Mouse (Mus musculus) forebrain, embryonic 15.5 days (tissue): ENCODE results near the gene Trim40. TPM values are rescaled to one million over a fixed set of nuclear protein-coding genes. Genes with fewer than 3 reads are reported as not detected.

Experiments
- ATAC-seq: fragments of 200-750 bp; cut with Nextera tagmentation; replicated peaks from 2 replicates; pipeline ENCODE4 v1.8.0; 2017; ENCODE audit warnings: mild to moderate bottlenecking, moderate TSS enrichment, moderate library complexity
- H3K27ac ChIP-seq: fragments of 300-500 bp; sonication (generic); replicated peaks from 2 replicates; pipeline ENCODE4 v1.5.1; 2015; ENCODE audit warnings: mild to moderate bottlenecking, inconsistent platforms
- H3K27me3 ChIP-seq: fragments of 300-500 bp; sonication (generic); 2 replicates; pipeline ENCODE4 v1.6.1; 2015; ENCODE audit warnings: inconsistent platforms
- H3K36me3 ChIP-seq: fragments of 300-500 bp; sonication (generic); 2 replicates; pipeline ENCODE4 v1.6.1; 2015; ENCODE audit warnings: mild to moderate bottlenecking, inconsistent platforms
- H3K4me1 ChIP-seq: fragments of 300-500 bp; sonication (generic); 2 replicates; pipeline ENCODE4 v1.6.1; 2015; ENCODE audit warnings: inconsistent platforms
- H3K4me2 ChIP-seq: fragments of 300-500 bp; sonication (generic); replicated peaks from 2 replicates; pipeline ENCODE4 v1.6.1; 2015; ENCODE audit warnings: mild to moderate bottlenecking, inconsistent platforms
- H3K4me3 ChIP-seq: fragments of 300-500 bp; sonication (generic); 2 replicates; pipeline ENCODE4 v1.5.1; 2015; ENCODE audit warnings: mild to moderate bottlenecking, inconsistent platforms
- H3K9ac ChIP-seq: fragments of 300-500 bp; sonication (generic); replicated peaks from 2 replicates; pipeline ENCODE4 v1.6.1; 2015; ENCODE audit warnings: mild to moderate bottlenecking, inconsistent platforms
- H3K9me3 ChIP-seq: fragments of 300-500 bp; sonication (generic); 2 replicates; pipeline ENCODE4 v1.6.1; 2016; ENCODE audit warnings: inconsistent platforms
- WGBS: fragments of 180-500 bp; shearing (Covaris S2); methylation state at CpG from one replicate; pipeline ENCODE4 v1.1.7; 2015; ENCODE audit warnings: mixed read lengths; 5-methylcytosine and 5-hydroxymethylcytosine counted together
- polyA plus RNA-seq: library from polyadenylated mRNA; unstranded; fragments of >200 nt; fragmentation: Nextera tagmentation; extraction: Ambion mirVana; gene quantifications from 2 replicates; pipeline ENCODE4 v1.2.1, GENCODE M21; 2015

The Trim40 gene
- polyA plus RNA-seq, 1 experiment from 2014 or later, result not detected

GRCm38 (mm10) chr17:36851627-36852026, 38.3 kb downstream of the Trim40 start:
- Histone ChIP-seq H3K36me3 (peaks cover 48% of the 10 kb centered on the region), H3K27me3 (no peaks in the 10 kb centered on the region), H3K9ac (no peak overlapping the region), H3K4me2 (no peak overlapping the region), H3K4me1 (no peaks in the 10 kb centered on the region), H3K27ac (no peak overlapping the region), H3K9me3 (no peaks in the 10 kb centered on the region), H3K4me3 (no peak overlapping the region)
- no peak for ATAC-seq
- WGBS, result 95% methylated on average over 5 of the region's 5 CpGs

GRCm38 (mm10) chr17:36851200-36851599, 38.7 kb downstream of the Trim40 start:
- ATAC-seq, result no peak
- H3K27ac ChIP-seq, result no peak overlapping the region
- no peak overlapping the region for H3K4me2 ChIP-seq
- H3K4me1 ChIP-seq, result no peaks in the 10 kb centered on the region
- H3K9ac ChIP-seq, result no peak overlapping the region
- 86% methylated on average over 5 of the region's 5 CpGs for WGBS
- peaks cover 44% of the 10 kb centered on the region for H3K36me3 ChIP-seq
- no peaks in the 10 kb centered on the region for H3K9me3 ChIP-seq
- no peaks in the 10 kb centered on the region for H3K27me3 ChIP-seq
- no peak overlapping the region for H3K4me3 ChIP-seq

DNA sequence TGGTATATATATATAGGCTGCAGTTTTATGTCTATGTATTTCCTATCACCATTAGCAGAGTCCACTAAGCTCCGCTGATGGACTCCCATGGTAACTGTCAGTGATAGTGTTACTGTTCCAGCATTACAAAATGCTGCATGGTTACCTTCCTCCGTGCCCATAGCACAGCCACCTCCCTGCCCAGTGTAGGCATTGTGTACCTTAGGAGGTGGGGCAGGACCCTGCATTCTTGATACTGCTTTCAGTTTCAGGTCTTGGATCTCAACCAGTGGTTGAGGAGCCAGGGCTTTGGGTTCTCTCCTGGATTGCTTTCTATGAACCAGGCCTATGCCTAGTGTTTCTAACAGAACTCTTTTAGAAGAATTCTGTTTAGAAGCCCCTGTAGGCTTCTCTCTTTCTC, 39.9 kb downstream of the Trim40 start:
- no peak overlapping the region for H3K4me2 ChIP-seq
- H3K9ac ChIP-seq, result no peak overlapping the region
- H3K27me3 ChIP-seq, result no peaks in the 10 kb centered on the region
- H3K36me3 ChIP-seq, result peaks cover 37% of the 10 kb centered on the region
- no peaks in the 10 kb centered on the region for H3K9me3 ChIP-seq
- 87% methylated on average over 2 of the region's 2 CpGs for WGBS
- ATAC-seq, result no peak
- no peak overlapping the region for H3K27ac ChIP-seq
- no peaks in the 10 kb centered on the region for H3K4me1 ChIP-seq
- H3K4me3 ChIP-seq, result no peak overlapping the region

DNA sequence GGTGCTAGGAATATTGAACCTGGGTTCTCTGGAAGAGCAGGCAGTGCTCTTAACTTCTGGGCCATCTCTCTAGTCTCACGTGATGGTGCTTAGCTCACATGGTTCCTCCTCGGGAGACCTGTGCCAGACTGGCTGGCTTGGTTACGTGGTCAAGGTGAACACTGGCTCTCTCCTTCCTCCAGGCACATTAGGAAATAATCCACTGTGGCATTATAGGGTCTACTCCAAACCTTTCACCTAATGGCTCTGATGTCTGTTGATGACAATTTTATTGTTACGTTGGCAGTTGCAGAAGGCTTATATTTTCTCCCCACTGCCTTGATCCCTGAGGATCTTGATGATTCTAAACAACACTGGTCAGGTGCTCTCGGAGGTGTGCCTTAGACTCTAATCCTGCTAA, 41.0 kb downstream of the Trim40 start:
- H3K4me3 ChIP-seq, result no peak overlapping the region
- H3K4me2 ChIP-seq, result no peak overlapping the region
- peaks cover 27% of the 10 kb centered on the region for H3K36me3 ChIP-seq
- H3K4me1 ChIP-seq, result no peaks in the 10 kb centered on the region
- no peak for ATAC-seq
- WGBS, result 85% methylated on average over 5 of the region's 5 CpGs
- H3K27me3 ChIP-seq, result no peaks in the 10 kb centered on the region
- no peak overlapping the region for H3K9ac ChIP-seq
- H3K9me3 ChIP-seq, result no peaks in the 10 kb centered on the region
- no peak overlapping the region for H3K27ac ChIP-seq

- Histone ChIP-seq H3K27ac (no peak overlapping the region), H3K9ac (no peak overlapping the region), H3K4me3 (no peak overlapping the region), H3K4me2 (no peak overlapping the region), H3K4me1 (no peaks in the 10 kb centered on the region), H3K27me3 (no peaks in the 10 kb centered on the region), H3K9me3 (no peaks in the 10 kb centered on the region), H3K36me3 (no peaks in the 10 kb centered on the region)
- WGBS, result 75% methylated on average over 1 of the region's 1 CpGs
- ATAC-seq, result no peak
These were observed 45.2 kb downstream of the Trim40 start for GRCm38 (mm10) chr17:36844725-36845124.

DNA sequence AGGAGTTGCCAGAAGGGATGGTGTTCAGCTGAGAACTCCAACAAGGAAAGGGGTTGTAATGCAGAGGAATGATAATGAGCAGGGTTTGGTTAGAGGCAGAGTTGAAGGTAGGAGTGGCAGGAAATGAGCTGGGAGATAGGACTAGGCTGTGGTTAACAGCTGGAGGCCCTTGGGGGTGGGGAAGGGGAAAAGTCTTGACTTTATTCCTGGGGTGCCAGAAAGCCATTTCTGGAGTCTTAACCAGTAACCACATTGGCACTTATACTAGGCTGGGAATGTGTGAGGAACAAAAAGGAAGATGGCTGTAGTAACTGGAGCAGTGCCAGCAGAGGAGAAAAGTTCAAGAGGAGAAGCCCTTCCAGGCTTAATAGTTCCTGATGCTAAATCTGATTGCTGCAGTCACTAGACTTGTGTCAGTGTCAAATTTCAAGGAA, 45.6 kb downstream of the Trim40 start:
- no peak overlapping the region for H3K9ac ChIP-seq
- no peak overlapping the region for H3K27ac ChIP-seq
- H3K27me3 ChIP-seq, result no peaks in the 10 kb centered on the region
- no peak overlapping the region for H3K4me3 ChIP-seq
- ATAC-seq, result no peak
- no peak overlapping the region for H3K4me2 ChIP-seq
- no peaks in the 10 kb centered on the region for H3K36me3 ChIP-seq
- H3K9me3 ChIP-seq, result no peaks in the 10 kb centered on the region
- H3K4me1 ChIP-seq, result no peaks in the 10 kb centered on the region

DNA sequence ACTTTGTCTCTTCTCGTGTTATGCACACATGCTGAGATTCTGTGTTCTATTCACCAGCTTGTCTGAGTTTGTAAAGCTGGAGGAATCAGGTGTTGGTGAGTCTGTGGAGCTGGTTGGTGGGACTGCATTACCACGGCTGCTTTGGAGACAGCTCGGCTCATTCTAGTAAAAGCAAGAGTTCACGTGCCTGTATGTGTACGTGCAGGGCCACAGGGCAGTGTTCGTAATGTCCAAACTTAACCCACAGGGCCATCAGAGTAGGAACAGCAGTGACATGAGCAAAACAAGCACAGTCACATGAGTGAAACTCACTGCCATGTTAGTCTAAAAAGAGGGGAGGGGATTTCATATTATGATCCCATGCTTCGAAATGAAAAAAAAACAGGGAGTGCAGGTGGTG, 46.2 kb downstream of the Trim40 start:
- Histone ChIP-seq H3K9ac (no peak overlapping the region), H3K36me3 (no peaks in the 10 kb centered on the region), H3K4me2 (no peak overlapping the region), H3K27me3 (no peaks in the 10 kb centered on the region), H3K4me3 (no peak overlapping the region), H3K4me1 (peaks cover under 1% of the 10 kb centered on the region; the same call in 1 of the 2 replicates), H3K9me3 (no peaks in the 10 kb centered on the region), H3K27ac (no peak overlapping the region)
- 82% methylated on average over 7 of the region's 7 CpGs for WGBS
- ATAC-seq, result no peak

GRCm38 (mm10) chr17:36840961-36841445, 48.9 kb downstream of the Trim40 start:
- Histone ChIP-seq H3K4me3 (no peak overlapping the region), H3K4me2 (no peak overlapping the region), H3K36me3 (no peaks in the 10 kb centered on the region), H3K4me1 (peaks cover 19% of the 10 kb centered on the region), H3K9ac (no peak overlapping the region), H3K9me3 (no peaks in the 10 kb centered on the region), H3K27ac (no peak overlapping the region), H3K27me3 (no peaks in the 10 kb centered on the region)
- no peak for ATAC-seq

DNA sequence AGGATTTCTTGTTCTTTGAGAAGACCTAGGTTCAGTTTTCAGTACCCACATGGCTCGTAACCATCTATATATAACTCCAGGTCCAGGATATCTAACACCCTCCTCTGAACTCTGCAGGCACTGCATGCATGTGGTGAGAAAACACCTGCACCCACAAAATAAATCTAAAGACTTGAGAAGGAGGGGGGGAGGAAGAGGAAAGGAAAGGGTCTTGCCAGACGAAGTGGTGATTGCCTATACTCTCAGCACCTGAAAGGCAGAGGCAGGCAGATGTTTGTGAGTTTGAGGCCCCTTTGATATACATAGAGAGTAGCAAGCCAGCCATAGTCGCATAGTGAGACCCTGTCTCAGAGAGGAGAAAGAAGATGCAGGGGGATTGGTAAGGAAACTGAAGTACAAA, 50.0 kb downstream of the Trim40 start:
- no peaks in the 10 kb centered on the region for H3K9me3 ChIP-seq
- WGBS, result 84% methylated on average over 3 of the region's 3 CpGs

DNA sequence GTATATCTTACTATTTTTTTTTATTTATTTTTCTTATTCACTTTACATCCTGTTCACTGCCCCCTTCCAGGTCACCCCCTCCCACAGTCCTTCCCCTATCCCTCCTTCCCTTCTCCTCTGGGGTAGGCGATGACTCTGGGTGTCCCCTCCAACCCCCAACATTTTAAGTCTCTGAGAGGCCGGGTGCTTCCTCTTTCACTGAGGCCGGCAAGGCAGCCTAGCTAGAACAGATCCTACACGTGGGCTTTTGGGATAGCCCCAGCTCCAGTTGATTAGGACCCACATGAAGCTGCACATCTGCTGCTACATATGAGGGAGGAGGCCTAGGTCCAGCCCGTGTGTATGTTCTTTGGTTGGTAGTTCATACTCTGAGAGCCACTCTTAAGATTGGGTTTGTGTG, 50.9 kb downstream of the Trim40 start:
- Histone ChIP-seq H3K27me3 (no peaks in the 10 kb centered on the region), H3K9me3 (no peaks in the 10 kb centered on the region), H3K36me3 (no peaks in the 10 kb centered on the region), H3K4me3 (no peak overlapping the region), H3K4me2 (no peak overlapping the region), H3K27ac (no peak overlapping the region), H3K4me1 (peaks cover 21% of the 10 kb centered on the region), H3K9ac (no peak overlapping the region)
- ATAC-seq, result no peak
- 92% methylated on average over 5 of the region's 5 CpGs for WGBS

More for the DNA sequence above, 50.0 kb downstream of the Trim40 start:
- no peak overlapping the region for H3K4me2 ChIP-seq
- no peak overlapping the region for H3K4me3 ChIP-seq
- no peaks in the 10 kb centered on the region for H3K36me3 ChIP-seq
- H3K4me1 ChIP-seq, result peaks cover 21% of the 10 kb centered on the region
- no peaks in the 10 kb centered on the region for H3K27me3 ChIP-seq
- H3K27ac ChIP-seq, result no peak overlapping the region
- H3K9ac ChIP-seq, result no peak overlapping the region
- no peak for ATAC-seq

- under 1% methylated on average over 57 of the region's 58 CpGs for WGBS
- Histone ChIP-seq H3K27ac (peak within 1 kb of the TSS; percentile 88), H3K4me2 (peak within 1 kb of the TSS; percentile 66), H3K27me3 (no peaks in the 10 kb centered on the region), H3K9ac (peak within 1 kb of the TSS; percentile 75), H3K4me3 (peak within 1 kb of the TSS; percentile 75), H3K36me3 (no peaks in the 10 kb centered on the region), H3K4me1 (peaks cover 21% of the 10 kb centered on the region), H3K9me3 (no peaks in the 10 kb centered on the region)
- ATAC-seq, result peak; percentile 99
These were observed 52.9 kb downstream of the Trim40 start, which contains the start of gene Trim26 for GRCm38 (mm10) chr17:36836874-36837647. Gene Trim26, plus strand, starts transcription at chr17:36837134.

- no peaks in the 10 kb centered on the region for H3K9me3 ChIP-seq
- H3K4me3 ChIP-seq, result peak overlapping the region; percentile 75
- peak; percentile 50 for ATAC-seq
- H3K4me2 ChIP-seq, result peak overlapping the region; percentile 66
- peak overlapping the region; percentile 52 for H3K9ac ChIP-seq
- H3K27ac ChIP-seq, result peak overlapping the region; percentile 88
- H3K27me3 ChIP-seq, result no peaks in the 10 kb centered on the region
- peaks cover 21% of the 10 kb centered on the region for H3K4me1 ChIP-seq
- 13% methylated on average over 3 of the region's 3 CpGs for WGBS
- no peaks in the 10 kb centered on the region for H3K36me3 ChIP-seq
These were observed 53.5 kb downstream of the Trim40 start for GRCm38 (mm10) chr17:36836427-36836812.
